Mouse (Mus musculus): ENCODE measurements around the gene Bcl2l10. TPM values are rescaled to one million over a fixed set of nuclear protein-coding genes. Genes with fewer than 3 reads are reported as not detected.

Bcl2l10 gene
- polyA plus RNA-seq, 1 experiment from 2014 or later, result not detected

- no peak overlapping the region for H3K4me3 ChIP-seq
- no peaks in the 10 kb centered on the region for H3K9me3 ChIP-seq
- ATAC-seq (ENCODE audit: insufficient number of reproducible peaks, insufficient read depth, low FRiP score, low TSS enrichment, low read depth), result no peak
- H3K4me2 ChIP-seq, result no peak overlapping the region
- H3K27ac ChIP-seq, result no peak overlapping the region
- H3K27me3 ChIP-seq, result no peaks in the 10 kb centered on the region
- WGBS, result 85% methylated on average over 2 of the region's 2 CpGs
- H3K4me1 ChIP-seq, result no peaks in the 10 kb centered on the region
- H3K36me3 ChIP-seq, result no peaks in the 10 kb centered on the region
- H3K9ac ChIP-seq, result no peak overlapping the region
Measured at GRCm38 (mm10) chr9:75378774-75379173, 31.2 kb downstream of the Bcl2l10 start.

DNA sequence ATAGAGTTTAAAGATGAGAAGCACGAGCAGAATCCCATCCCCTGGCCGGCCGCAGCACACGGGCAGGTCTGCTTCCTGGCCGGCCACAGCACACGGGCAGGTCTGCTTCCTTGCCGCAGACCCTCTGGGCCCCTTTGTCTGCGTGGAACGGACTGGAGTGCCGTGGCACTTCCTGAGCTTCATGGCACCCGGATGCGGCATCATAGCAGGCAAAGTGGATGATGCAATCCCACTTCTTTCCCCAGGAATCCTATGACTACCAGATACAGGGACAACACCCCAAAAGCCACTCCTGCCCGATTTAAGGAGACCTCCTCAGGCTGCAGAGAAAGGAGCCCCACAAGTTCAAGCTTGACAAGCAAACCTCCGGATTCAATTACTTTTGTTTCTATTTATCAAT lies 35.3 kb downstream of the Bcl2l10 start:
- no peak overlapping the region for H3K9ac ChIP-seq
- no peak for ATAC-seq (ENCODE audit: insufficient number of reproducible peaks, insufficient read depth, low FRiP score, low TSS enrichment, low read depth)
- H3K4me1 ChIP-seq, result no peaks in the 10 kb centered on the region
- H3K9me3 ChIP-seq, result no peaks in the 10 kb centered on the region
- H3K27ac ChIP-seq, result no peak overlapping the region
- 89% methylated on average over 14 of the region's 14 CpGs for WGBS
- H3K4me2 ChIP-seq, result no peak overlapping the region
- H3K36me3 ChIP-seq, result peaks cover 27% of the 10 kb centered on the region
- H3K27me3 ChIP-seq, result no peaks in the 10 kb centered on the region
- no peak overlapping the region for H3K4me3 ChIP-seq

- WGBS, result 86% methylated on average over 9 of the region's 9 CpGs
- H3K27ac ChIP-seq, result no peak overlapping the region
- no peak overlapping the region for H3K4me3 ChIP-seq
- no peaks in the 10 kb centered on the region for H3K27me3 ChIP-seq
- no peaks in the 10 kb centered on the region for H3K4me1 ChIP-seq
- no peaks in the 10 kb centered on the region for H3K9me3 ChIP-seq
- no peak overlapping the region for H3K9ac ChIP-seq
- H3K36me3 ChIP-seq, result peaks cover 33% of the 10 kb centered on the region
- no peak overlapping the region for H3K4me2 ChIP-seq
- no peak for ATAC-seq (ENCODE audit: insufficient number of reproducible peaks, insufficient read depth, low FRiP score, low TSS enrichment, low read depth)
Measured at GRCm38 (mm10) chr9:75383785-75384184, 36.2 kb downstream of the Bcl2l10 start.

DNA sequence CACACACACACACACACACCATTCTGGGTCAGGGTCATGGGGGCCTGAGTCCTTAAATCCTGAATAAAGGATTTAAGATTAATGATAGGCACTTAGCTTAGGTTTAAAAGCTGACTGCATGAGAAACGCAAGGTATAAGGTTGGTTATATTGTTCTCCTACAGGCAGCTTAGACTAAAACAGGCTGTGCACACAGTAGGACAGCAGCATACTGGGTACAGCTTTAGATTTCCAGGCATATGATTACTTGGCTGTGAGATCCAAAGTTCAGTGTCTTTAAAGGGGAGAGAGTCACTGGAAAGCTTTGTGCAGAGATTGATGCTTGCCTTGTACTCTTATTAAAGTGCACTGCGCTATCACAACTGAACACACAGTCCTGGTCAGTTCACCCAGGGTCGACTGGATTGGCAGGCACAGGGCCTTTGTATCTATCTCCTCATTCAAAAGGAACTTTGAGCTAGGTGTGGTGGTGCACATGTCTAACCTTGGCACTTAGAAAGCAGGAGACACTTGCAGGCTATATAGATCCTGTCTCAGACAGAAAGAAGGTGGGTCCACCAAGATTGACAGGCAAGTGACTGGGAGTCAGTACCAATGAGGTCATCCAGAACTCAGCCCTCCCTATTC lies 36.9 kb downstream of the Bcl2l10 start:
- WGBS, result 88% methylated on average over 3 of the region's 3 CpGs
- Histone ChIP-seq H3K27ac (no peak overlapping the region), H3K27me3 (no peaks in the 10 kb centered on the region), H3K4me2 (no peak overlapping the region), H3K36me3 (peaks cover 40% of the 10 kb centered on the region), H3K9ac (no peak overlapping the region), H3K4me1 (no peaks in the 10 kb centered on the region), H3K9me3 (no peaks in the 10 kb centered on the region), H3K4me3 (no peak overlapping the region)
- ATAC-seq (ENCODE audit: insufficient number of reproducible peaks, insufficient read depth, low FRiP score, low TSS enrichment, low read depth), result no peak

DNA sequence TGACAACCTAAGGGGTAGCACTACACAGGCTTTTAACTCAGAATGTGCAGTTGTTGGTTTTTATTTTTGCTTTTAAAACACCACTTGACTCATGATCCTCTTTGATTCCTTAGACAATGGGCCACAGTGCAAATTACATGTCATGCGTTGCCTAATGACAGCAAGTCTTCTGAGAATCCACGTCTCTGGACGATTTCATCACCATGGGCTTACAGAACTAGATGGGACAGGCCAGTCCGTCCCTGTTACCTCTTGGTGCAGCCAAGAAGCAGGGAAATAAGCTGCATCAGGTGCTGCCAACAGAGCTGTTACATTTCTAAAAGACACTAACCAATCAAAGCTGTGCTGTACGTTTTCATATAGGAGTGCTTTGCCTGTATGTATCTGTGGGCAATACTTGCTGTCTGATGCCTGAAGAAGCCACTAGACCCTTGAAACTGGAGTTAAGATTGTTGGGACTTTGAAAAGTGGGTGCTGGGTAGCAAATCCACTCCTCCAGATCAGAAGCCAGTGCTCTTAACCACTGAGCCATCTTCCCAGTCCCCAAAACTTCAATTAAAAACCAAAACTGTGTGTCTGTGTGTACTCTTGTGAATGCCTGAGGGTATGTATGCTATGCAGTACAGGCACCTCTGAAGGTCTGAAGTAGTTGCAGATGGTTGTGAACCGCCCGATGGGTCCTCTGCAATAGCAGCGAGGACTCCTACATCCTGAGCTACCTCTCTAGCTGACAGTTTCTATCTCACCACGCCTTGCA lies 37.8 kb downstream of the Bcl2l10 start:
- 82% methylated on average over 9 of the region's 9 CpGs for WGBS
- H3K27ac ChIP-seq, result no peak overlapping the region; the same call in 1 of the 2 replicates
- H3K9ac ChIP-seq, result no peak overlapping the region
- no peak for ATAC-seq (ENCODE audit: insufficient number of reproducible peaks, insufficient read depth, low FRiP score, low TSS enrichment, low read depth)
- H3K9me3 ChIP-seq, result no peaks in the 10 kb centered on the region
- H3K4me3 ChIP-seq, result no peak overlapping the region
- no peaks in the 10 kb centered on the region for H3K4me1 ChIP-seq
- no peaks in the 10 kb centered on the region for H3K27me3 ChIP-seq
- H3K36me3 ChIP-seq, result peaks cover 47% of the 10 kb centered on the region
- H3K4me2 ChIP-seq, result no peak overlapping the region

- no peak for ATAC-seq (ENCODE audit: insufficient number of reproducible peaks, insufficient read depth, low FRiP score, low TSS enrichment, low read depth)
- Histone ChIP-seq H3K9ac (no peak overlapping the region), H3K27me3 (no peaks in the 10 kb centered on the region), H3K36me3 (peaks cover 92% of the 10 kb centered on the region), H3K4me2 (no peak overlapping the region), H3K4me3 (no peak overlapping the region), H3K4me1 (no peaks in the 10 kb centered on the region), H3K9me3 (no peaks in the 10 kb centered on the region), H3K27ac (no peak overlapping the region)
- 87% methylated on average over 12 of the region's 12 CpGs for WGBS
Measured at GRCm38 (mm10) chr9:75393251-75393650, 45.7 kb downstream of the Bcl2l10 start.

DNA sequence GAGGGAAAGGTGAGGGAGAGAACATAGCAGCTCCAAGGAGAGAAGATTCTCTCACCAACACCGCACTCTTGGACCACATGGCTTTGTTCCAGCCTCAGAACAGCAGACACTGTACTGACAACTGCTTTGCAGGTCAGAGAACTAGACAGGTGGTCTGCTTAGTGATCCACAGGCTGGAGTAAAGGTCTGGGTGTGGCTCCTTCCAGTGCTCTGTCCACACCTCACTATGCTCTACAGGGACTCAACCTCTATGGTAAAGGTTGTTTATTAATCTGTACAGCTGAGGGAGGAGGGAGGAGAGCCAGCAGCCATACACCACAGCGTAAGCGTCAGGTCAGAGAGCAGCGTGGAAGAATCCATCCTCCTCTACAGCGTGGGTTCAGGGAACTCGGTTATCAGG lies 48.4 kb downstream of the Bcl2l10 start:
- no peaks in the 10 kb centered on the region for H3K4me1 ChIP-seq
- H3K4me3 ChIP-seq, result no peak overlapping the region
- H3K4me2 ChIP-seq, result no peak overlapping the region
- H3K36me3 ChIP-seq, result peaks cover 77% of the 10 kb centered on the region
- 90% methylated on average over 6 of the region's 6 CpGs for WGBS
- H3K27ac ChIP-seq, result no peak overlapping the region
- ATAC-seq (ENCODE audit: insufficient number of reproducible peaks, insufficient read depth, low FRiP score, low TSS enrichment, low read depth), result no peak
- no peak overlapping the region for H3K9ac ChIP-seq
- no peaks in the 10 kb centered on the region for H3K9me3 ChIP-seq
- no peaks in the 10 kb centered on the region for H3K27me3 ChIP-seq

GRCm38 (mm10) chr9:75399069-75399468 lies 51.5 kb downstream of the Bcl2l10 start:
- H3K36me3 ChIP-seq, result peaks cover 48% of the 10 kb centered on the region
- ATAC-seq (ENCODE audit: insufficient number of reproducible peaks, insufficient read depth, low FRiP score, low TSS enrichment, low read depth), result no peak
- WGBS, result 85% methylated on average over 4 of the region's 4 CpGs
- H3K9me3 ChIP-seq, result no peaks in the 10 kb centered on the region
- H3K4me2 ChIP-seq, result no peak overlapping the region
- H3K9ac ChIP-seq, result no peak overlapping the region
- peaks cover 19% of the 10 kb centered on the region for H3K4me1 ChIP-seq
- H3K4me3 ChIP-seq, result no peak overlapping the region
- H3K27me3 ChIP-seq, result no peaks in the 10 kb centered on the region
- H3K27ac ChIP-seq, result no peak overlapping the region

DNA sequence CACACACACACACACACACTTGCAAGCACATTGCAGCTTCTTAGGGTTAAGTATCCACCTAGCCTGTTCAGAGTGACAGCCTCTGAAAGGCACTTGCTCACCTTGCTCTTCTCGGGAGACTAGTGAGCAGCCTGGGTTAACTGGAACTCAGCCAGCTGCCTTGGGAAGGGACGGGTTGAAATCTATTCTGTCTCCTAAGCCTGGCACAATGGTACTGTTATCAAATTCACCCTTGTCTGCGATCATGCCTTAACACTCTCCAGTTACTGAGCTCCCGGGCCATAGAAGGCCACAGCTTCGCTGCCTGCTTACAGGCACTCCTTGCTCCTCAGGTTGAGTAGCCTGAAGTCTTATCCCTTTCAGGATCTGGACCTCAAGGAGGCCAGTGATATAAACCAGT lies 53.1 kb downstream of the Bcl2l10 start:
- peaks cover 27% of the 10 kb centered on the region for H3K4me1 ChIP-seq
- no peak for ATAC-seq (ENCODE audit: insufficient number of reproducible peaks, insufficient read depth, low FRiP score, low TSS enrichment, low read depth)
- H3K4me3 ChIP-seq, result no peak overlapping the region
- H3K9me3 ChIP-seq, result no peaks in the 10 kb centered on the region
- WGBS, result 63% methylated on average over 5 of the region's 5 CpGs
- H3K36me3 ChIP-seq, result peaks cover 33% of the 10 kb centered on the region
- no peak overlapping the region for H3K4me2 ChIP-seq
- no peak overlapping the region for H3K27ac ChIP-seq
- H3K27me3 ChIP-seq, result no peaks in the 10 kb centered on the region
- no peak overlapping the region for H3K9ac ChIP-seq

Other genes with a start within 250 kb of the Bcl2l10 start
- gene Myo5c, start 115.7 kb upstream of the Bcl2l10 start, polyA plus RNA-seq (2015; fragmentation: Nextera tagmentation; extraction: Ambion mirVana), result 0.79 and 1.0 TPM in 2 replicates
- gene Gnb5, start 41.5 kb upstream of the Bcl2l10 start, polyA plus RNA-seq (2015; fragmentation: Nextera tagmentation; extraction: Ambion mirVana), result 32.3 and 33.4 TPM in 2 replicates
- gene Mapk6, start 62.2 kb downstream of the Bcl2l10 start, polyA plus RNA-seq (2015; fragmentation: Nextera tagmentation; extraction: Ambion mirVana), result 68.3 and 79.4 TPM in 2 replicates
- gene Leo1, start 93.8 kb downstream of the Bcl2l10 start, polyA plus RNA-seq (2015; fragmentation: Nextera tagmentation; extraction: Ambion mirVana), result 51.0 and 51.1 TPM in 2 replicates
- gene Tmod3, start 211.9 kb downstream of the Bcl2l10 start, polyA plus RNA-seq (2015; fragmentation: Nextera tagmentation; extraction: Ambion mirVana), result 110 and 137 TPM in 2 replicates

Data from embryonic facial prominence, embryonic 13.5 days (tissue).